Mouse (Mus musculus): ENCODE data around the gene Barhl1. TPM values are rescaled to one million over a fixed set of nuclear protein-coding genes. Genes with fewer than 3 reads are reported as not detected.
A peak's percentile ranks its signal among the peaks of the same experiment; 100 is the strongest.

The Barhl1 gene
- polyA plus RNA-seq, 1 experiment from 2014 or later, result 1.4 TPM

DNA sequence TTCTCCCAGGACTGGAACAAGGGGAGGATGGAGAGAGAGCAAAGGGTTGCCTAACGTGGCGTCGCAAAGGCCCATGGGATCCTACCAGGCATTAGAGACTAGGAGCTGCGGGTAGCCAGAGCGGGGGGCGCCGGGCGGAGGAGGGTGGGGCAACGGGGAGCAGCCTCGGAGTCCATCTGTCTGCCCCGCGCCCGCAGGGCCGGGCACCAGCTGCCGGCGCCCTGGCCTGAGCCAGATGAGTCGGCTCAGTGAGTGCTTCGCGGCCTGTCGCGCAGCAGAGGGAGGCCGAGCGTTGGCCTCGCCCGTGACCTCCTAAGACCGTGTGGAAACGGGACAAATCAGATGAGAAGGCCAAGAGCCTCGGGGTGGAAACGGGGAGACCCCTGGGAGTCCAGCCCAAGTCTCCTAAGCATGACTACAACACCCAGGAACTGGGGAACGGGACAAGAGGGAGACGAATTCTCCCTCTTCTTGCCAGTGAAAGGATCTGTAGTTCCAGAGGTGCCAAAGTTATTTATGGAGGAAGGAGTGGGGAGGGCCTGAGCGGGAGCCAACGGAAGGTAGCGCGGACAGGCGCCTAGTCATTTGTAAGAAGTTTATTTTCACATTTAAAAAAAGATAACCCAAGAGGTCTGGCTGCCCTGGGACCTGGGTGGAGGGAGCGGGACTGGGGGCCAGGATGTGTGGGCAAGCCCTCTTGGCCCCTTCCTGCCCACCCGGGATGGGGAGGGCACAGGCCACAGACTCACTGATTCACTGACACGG, 7.9 kb downstream of the Barhl1 start:
- peaks cover 88% of the 10 kb centered on the region for H3K27me3 ChIP-seq (replicated peaks; ENCODE audit: control insufficient read depth, insufficient read depth, low read length)
- DNase-seq (ENCODE audit: low spot score) (peak; percentile 60), ATAC-seq (peak; percentile 61)
- peak overlapping the region; percentile 45 for H3K4me2 ChIP-seq (ENCODE audit: low read length)
- 0 out of 2 replicates have a peak overlapping the region, but pooled peaks have one; percentile 21 for H3K9ac ChIP-seq (ENCODE audit: low read length)
- WGBS, result under 1% methylated on average over 39 of the region's 39 CpGs
- peaks cover 12% of the 10 kb centered on the region for H3K36me3 ChIP-seq (ENCODE audit: control insufficient read depth, insufficient read depth, low read length)
- H3K9me3 ChIP-seq (replicated peaks; ENCODE audit: control insufficient read depth, low read length), result no peaks in the 10 kb centered on the region
- H3K4me1 ChIP-seq (ENCODE audit: control insufficient read depth, insufficient read depth, low read length), result peaks cover 21% of the 10 kb centered on the region
- peak overlapping the region; percentile 13; the same call in 1 of the 2 replicates for H3K4me3 ChIP-seq (ENCODE audit: low read depth, low read length)
- H3K27ac ChIP-seq (ENCODE audit: low read depth, low read length), result no peak overlapping the region

DNA sequence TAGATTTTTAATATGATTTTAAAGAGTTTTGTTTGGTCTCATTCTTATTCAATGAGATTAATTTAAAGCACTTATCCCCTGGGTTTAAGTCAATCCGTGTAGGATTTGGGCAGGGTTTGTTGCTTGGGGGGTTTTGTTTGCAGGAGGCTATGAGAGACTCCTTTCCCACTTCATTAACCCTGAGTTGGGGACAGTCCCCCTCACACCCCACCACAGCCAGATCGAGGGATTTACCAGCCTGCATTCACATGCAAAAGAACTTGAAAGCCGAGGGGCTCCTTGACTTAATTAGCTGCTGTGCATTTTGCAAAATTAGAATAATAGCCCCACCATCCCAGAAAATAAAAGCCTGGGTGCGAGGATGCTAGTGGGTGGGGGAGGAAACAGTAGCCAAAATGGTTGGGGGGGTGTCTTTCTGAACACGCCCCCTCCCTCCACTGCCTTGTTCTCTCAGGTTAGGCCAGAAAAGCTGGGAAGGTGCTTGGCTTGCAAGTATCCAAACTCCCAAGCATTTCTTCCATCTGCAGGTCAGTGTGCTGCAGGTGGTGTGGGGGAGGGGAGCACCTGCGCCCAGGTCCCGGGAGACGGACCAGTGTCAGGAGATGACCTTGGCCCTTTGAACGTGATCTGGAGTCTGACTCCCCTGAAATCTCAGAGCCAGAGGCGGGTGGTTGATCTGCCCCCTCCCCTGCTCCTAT, 8.6 kb downstream of the Barhl1 start:
- peak overlapping the region; percentile 13; the same call in 1 of the 2 replicates for H3K4me3 ChIP-seq (ENCODE audit: low read depth, low read length)
- H3K27ac ChIP-seq (ENCODE audit: low read depth, low read length), result no peak overlapping the region
- peak; percentile 70 for ATAC-seq

DNA sequence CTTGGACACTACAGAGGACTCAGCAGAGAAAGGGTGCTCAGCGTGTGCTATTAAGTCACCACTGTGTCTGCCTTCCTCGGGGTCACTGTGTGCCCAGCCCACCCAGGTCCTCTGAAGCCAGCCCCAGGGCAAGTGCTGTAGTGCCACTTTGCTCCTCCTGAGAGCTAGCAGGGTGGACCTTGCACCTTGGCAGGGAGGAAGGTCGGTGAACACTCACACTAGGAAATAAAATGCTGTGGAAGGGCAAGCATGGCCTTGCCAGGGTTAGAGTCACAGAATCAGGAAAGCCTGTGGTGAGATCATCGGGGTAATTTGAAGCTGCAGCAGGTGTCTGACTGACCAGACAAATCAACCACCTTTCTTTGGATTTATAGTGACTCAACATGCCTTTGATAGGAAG, 10.9 kb downstream of the Barhl1 start:
- Histone ChIP-seq H3K27me3 (replicated peaks; ENCODE audit: control insufficient read depth, insufficient read depth, low read length) (peaks cover 74% of the 10 kb centered on the region), H3K4me1 (ENCODE audit: control insufficient read depth, insufficient read depth, low read length) (peaks cover 21% of the 10 kb centered on the region)

More for the DNA sequence above, 8.6 kb downstream of the Barhl1 start:
- Histone ChIP-seq H3K27me3 (replicated peaks; ENCODE audit: control insufficient read depth, insufficient read depth, low read length) (peaks cover 81% of the 10 kb centered on the region), H3K9ac (ENCODE audit: low read length) (0 out of 2 replicates have a peak overlapping the region, but pooled peaks have one; percentile 21), H3K4me1 (ENCODE audit: control insufficient read depth, insufficient read depth, low read length) (peaks cover 21% of the 10 kb centered on the region), H3K4me2 (ENCODE audit: low read length) (peak overlapping the region; percentile 45), H3K9me3 (replicated peaks; ENCODE audit: control insufficient read depth, low read length) (no peaks in the 10 kb centered on the region), H3K36me3 (ENCODE audit: control insufficient read depth, insufficient read depth, low read length) (peaks cover 12% of the 10 kb centered on the region)
- WGBS, result 0% methylated on average over 10 of the region's 10 CpGs
- peak; percentile 75 for DNase-seq (ENCODE audit: low spot score)

DNA sequence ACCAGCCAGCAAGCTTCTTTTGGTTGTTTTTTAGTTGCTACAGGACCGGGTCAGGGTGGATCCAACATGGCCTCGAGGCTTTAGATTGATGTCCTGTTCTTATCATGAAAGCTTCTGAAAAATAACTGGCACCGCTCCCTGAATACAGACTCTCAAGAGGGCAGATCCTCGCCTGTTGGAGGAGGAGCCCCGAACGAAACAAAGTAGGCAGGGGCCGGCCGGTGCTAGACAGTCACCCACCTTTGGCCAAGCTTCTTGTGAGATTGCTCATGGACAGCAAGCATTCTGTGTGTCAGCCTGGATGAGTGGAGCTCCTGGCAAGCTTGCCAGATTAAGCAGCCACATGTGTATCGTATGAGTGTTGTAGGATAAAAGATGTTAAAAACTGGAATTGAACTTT, 11.7 kb downstream of the Barhl1 start:
- Histone ChIP-seq H3K36me3 (ENCODE audit: control insufficient read depth, insufficient read depth, low read length) (peaks cover 22% of the 10 kb centered on the region), H3K9ac (ENCODE audit: low read length) (no peak overlapping the region), H3K27ac (ENCODE audit: low read depth, low read length) (no peak overlapping the region), H3K4me3 (ENCODE audit: low read depth, low read length) (no peak overlapping the region), H3K9me3 (replicated peaks; ENCODE audit: control insufficient read depth, low read length) (no peaks in the 10 kb centered on the region), H3K27me3 (replicated peaks; ENCODE audit: control insufficient read depth, insufficient read depth, low read length) (peaks cover 69% of the 10 kb centered on the region), H3K4me1 (ENCODE audit: control insufficient read depth, insufficient read depth, low read length) (peaks cover 21% of the 10 kb centered on the region), H3K4me2 (ENCODE audit: low read length) (no peak overlapping the region)
- WGBS, result 75% methylated on average over 9 of the region's 9 CpGs
- no peak for DNase-seq (ENCODE audit: low spot score)
- ATAC-seq, result no peak

More for the DNA sequence above, 10.9 kb downstream of the Barhl1 start:
- no peak overlapping the region for H3K9ac ChIP-seq (ENCODE audit: low read length)
- no peak overlapping the region for H3K4me3 ChIP-seq (ENCODE audit: low read depth, low read length)
- H3K36me3 ChIP-seq (ENCODE audit: control insufficient read depth, insufficient read depth, low read length), result peaks cover 17% of the 10 kb centered on the region
- H3K27ac ChIP-seq (ENCODE audit: low read depth, low read length), result no peak overlapping the region
- H3K9me3 ChIP-seq (replicated peaks; ENCODE audit: control insufficient read depth, low read length), result no peaks in the 10 kb centered on the region
- no peak overlapping the region for H3K4me2 ChIP-seq (ENCODE audit: low read length)
- ATAC-seq (no peak), DNase-seq (ENCODE audit: low spot score) (no peak)
- 39% methylated on average over 4 of the region's 4 CpGs for WGBS

DNA sequence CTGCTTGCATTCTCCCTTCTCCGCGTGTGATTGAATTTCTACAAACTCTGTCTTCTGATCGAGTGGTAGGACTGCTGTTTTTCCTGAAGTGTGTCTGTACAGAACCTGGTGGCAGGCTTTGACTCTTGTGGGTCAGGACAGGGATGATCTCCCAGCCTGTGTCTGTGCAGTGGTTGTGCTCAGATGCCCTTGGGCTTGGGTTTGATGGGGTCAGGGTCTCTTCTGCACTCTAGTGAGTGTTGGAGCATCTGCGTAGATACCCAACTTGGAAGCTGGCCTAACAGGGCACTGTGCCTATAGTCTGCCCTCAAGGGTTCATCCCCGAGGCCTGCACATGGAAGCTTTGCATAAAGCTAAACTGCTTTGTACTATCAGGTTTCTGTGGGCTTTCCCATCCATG, 12.6 kb downstream of the Barhl1 start:
- H3K36me3 ChIP-seq (ENCODE audit: control insufficient read depth, insufficient read depth, low read length), result peaks cover 26% of the 10 kb centered on the region
- no peaks in the 10 kb centered on the region for H3K9me3 ChIP-seq (replicated peaks; ENCODE audit: control insufficient read depth, low read length)
- no peak overlapping the region for H3K9ac ChIP-seq (ENCODE audit: low read length)
- H3K27me3 ChIP-seq (replicated peaks; ENCODE audit: control insufficient read depth, insufficient read depth, low read length), result peaks cover 60% of the 10 kb centered on the region
- DNase-seq (ENCODE audit: low spot score) (no peak), ATAC-seq (no peak)
- H3K4me3 ChIP-seq (ENCODE audit: low read depth, low read length), result no peak overlapping the region
- peaks cover 20% of the 10 kb centered on the region for H3K4me1 ChIP-seq (ENCODE audit: control insufficient read depth, insufficient read depth, low read length)
- WGBS, result 93% methylated on average over 5 of the region's 5 CpGs
- no peak overlapping the region for H3K4me2 ChIP-seq (ENCODE audit: low read length)
- no peak overlapping the region for H3K27ac ChIP-seq (ENCODE audit: low read depth, low read length)

DNA sequence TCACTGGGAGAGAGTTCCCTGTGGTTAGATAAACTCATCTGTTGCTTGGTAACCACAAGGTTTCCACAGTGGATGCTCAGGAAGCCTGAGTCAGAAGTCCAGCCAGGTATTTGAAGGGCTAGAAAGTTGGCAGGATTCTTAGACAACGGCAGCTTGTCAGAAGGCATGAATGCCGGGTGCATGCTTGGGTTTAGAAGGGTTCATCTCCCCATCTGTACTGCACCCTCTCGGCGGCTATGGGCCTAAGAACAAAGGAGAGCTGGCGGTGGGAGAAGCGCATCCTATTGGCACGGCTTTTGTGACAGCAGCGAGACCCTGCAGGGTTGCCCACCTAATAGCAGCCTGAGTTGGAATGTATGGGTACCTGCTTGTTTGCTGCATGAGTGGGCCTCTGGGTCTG, 14.2 kb downstream of the Barhl1 start:
- Histone ChIP-seq H3K4me1 (ENCODE audit: control insufficient read depth, insufficient read depth, low read length) (peaks cover 6% of the 10 kb centered on the region; the same call in 1 of the 2 replicates), H3K36me3 (ENCODE audit: control insufficient read depth, insufficient read depth, low read length) (peaks cover 34% of the 10 kb centered on the region), H3K27me3 (replicated peaks; ENCODE audit: control insufficient read depth, insufficient read depth, low read length) (peaks cover 49% of the 10 kb centered on the region), H3K9ac (ENCODE audit: low read length) (no peak overlapping the region), H3K4me2 (ENCODE audit: low read length) (no peak overlapping the region), H3K27ac (ENCODE audit: low read depth, low read length) (no peak overlapping the region), H3K9me3 (replicated peaks; ENCODE audit: control insufficient read depth, low read length) (no peaks in the 10 kb centered on the region), H3K4me3 (ENCODE audit: low read depth, low read length) (no peak overlapping the region)
- DNase-seq (ENCODE audit: low spot score), result no peak
- ATAC-seq, result no peak
- WGBS, result 84% methylated on average over 8 of the region's 8 CpGs

DNA sequence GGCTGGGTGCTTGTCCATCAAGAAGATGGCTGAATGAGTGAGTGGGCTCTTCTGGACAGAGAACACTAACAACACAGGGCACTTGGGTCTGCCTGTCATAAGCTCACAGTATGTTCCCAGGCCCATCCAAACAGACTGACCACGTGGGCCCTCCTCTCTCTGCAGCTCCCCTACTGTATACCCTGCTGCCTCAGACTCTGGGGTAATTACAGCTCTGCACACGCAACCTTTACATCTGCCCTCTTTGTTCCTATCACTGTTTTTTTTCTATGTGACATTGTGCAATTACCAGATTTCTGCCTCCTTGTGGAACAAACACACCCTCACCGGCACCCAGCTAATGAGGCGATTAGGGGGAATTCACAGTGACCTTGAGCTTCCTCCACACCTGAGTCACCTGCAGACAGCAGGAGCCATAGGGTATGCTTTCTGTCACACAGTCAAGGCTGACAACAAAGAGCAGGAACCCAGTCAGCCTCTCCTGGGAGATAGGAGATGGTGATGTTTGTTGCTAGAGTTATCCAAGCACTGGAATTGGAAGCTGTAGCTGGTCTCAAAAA, 19.0 kb downstream of the Barhl1 start:
- Histone ChIP-seq H3K27ac (ENCODE audit: low read depth, low read length) (no peak overlapping the region), H3K9me3 (replicated peaks; ENCODE audit: control insufficient read depth, low read length) (no peaks in the 10 kb centered on the region), H3K4me1 (ENCODE audit: control insufficient read depth, insufficient read depth, low read length) (no peaks in the 10 kb centered on the region), H3K27me3 (replicated peaks; ENCODE audit: control insufficient read depth, insufficient read depth, low read length) (peaks cover 15% of the 10 kb centered on the region), H3K4me2 (ENCODE audit: low read length) (no peak overlapping the region), H3K36me3 (ENCODE audit: control insufficient read depth, insufficient read depth, low read length) (peaks cover 57% of the 10 kb centered on the region), H3K9ac (ENCODE audit: low read length) (no peak overlapping the region), H3K4me3 (ENCODE audit: low read depth, low read length) (no peak overlapping the region)
- DNase-seq (ENCODE audit: low spot score) (no peak), ATAC-seq (no peak)
- 61% methylated on average over 4 of the region's 4 CpGs for WGBS

DNA sequence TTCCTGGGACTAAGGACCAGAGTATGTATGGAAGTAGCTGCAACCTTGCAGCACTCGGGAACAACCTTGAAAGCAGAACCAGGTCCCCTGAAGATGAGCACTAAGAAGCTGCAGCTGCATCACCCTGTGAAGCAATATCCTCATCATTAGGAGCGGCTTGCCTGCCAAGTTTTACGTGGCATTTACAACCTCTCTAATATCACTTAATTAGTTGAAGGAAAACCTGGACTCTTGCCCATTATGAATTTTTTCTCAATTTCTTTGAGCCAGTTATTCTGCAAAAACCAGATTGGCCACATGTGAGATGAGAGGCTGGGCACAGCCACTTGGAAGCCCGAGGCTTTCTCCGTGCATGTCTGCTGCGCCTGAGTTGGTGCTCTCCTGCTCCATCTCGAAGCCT, 20.6 kb downstream of the Barhl1 start:
- WGBS, result 83% methylated on average over 7 of the region's 7 CpGs
- Histone ChIP-seq H3K27ac (ENCODE audit: low read depth, low read length) (no peak overlapping the region), H3K4me1 (ENCODE audit: control insufficient read depth, insufficient read depth, low read length) (no peaks in the 10 kb centered on the region), H3K27me3 (replicated peaks; ENCODE audit: control insufficient read depth, insufficient read depth, low read length) (peaks cover 6% of the 10 kb centered on the region; the same call in 1 of the 2 replicates), H3K4me2 (ENCODE audit: low read length) (no peak overlapping the region), H3K36me3 (ENCODE audit: control insufficient read depth, insufficient read depth, low read length) (peaks cover 63% of the 10 kb centered on the region), H3K9me3 (replicated peaks; ENCODE audit: control insufficient read depth, low read length) (no peaks in the 10 kb centered on the region), H3K9ac (ENCODE audit: low read length) (no peak overlapping the region), H3K4me3 (ENCODE audit: low read depth, low read length) (no peak overlapping the region)
- ATAC-seq (no peak), DNase-seq (ENCODE audit: low spot score) (no peak)

Data from forebrain, embryonic 14.5 days (tissue).